Mouse (Mus musculus): ENCODE results near the gene Emc8.

DNA sequence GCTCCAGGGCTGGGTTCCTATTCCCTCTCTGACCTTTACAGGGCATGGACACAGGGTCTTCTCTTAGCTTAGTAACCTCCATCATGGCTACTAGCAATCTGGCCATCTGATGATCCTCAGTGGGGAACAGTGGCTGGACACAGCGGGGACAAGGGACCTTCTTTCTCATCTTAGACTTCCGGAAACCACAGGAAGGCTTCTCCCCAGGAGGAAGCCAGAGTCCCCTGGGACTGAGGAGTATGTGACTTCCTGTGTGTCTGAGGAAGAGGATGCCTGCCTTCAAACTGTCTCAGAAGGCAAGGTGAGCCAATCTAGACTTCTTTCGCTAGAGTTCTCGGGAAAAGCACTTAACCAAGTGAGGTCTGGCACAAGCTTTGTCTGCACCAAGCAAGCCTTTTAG, 31.7 kb upstream of the Emc8 start:
- TF ChIP-seq CTCF (IDR thresholded peaks at IDR 0.05; ENCODE audit: low read depth) (no peak), EP300 (IDR thresholded peaks at IDR 0.05; ENCODE audit: low read depth) (no peak)

All from heart, postnatal 0 days (tissue).